Mouse (Mus musculus) urinary bladder, postnatal 14 days (tissue): ENCODE measurements around the gene Apbb1ip.

Experiments
- DNase-seq: peaks from one replicate; pipeline ENCODE4 v3.0.0; 2021; ENCODE audit warnings: low spot score

Apbb1ip gene

GRCm38 (mm10) chr2:22773549-22774180 is at the start of gene Apbb1ip:
Apbb1ip (plus strand) TSS chr2:22774094.
- DNase-seq, result no peak

- no peak for DNase-seq
Observed at GRCm38 (mm10) chr2:22727113-22727512, 46.8 kb upstream of the Apbb1ip start.

- DNase-seq, result no peak
Observed at GRCm38 (mm10) chr2:22736134-22736533, 37.8 kb upstream of the Apbb1ip start.

GRCm38 (mm10) chr2:22739369-22739768 is 34.5 kb upstream of the Apbb1ip start:
- DNase-seq, result no peak

GRCm38 (mm10) chr2:22740441-22740840 is 33.5 kb upstream of the Apbb1ip start:
- DNase-seq, result no peak

- no peak for DNase-seq
Observed at GRCm38 (mm10) chr2:22741222-22741621, 32.7 kb upstream of the Apbb1ip start.

- DNase-seq, result peak; percentile 9
Observed at GRCm38 (mm10) chr2:22744121-22744761, 29.7 kb upstream of the Apbb1ip start.

GRCm38 (mm10) chr2:22744876-22745275 is 29.0 kb upstream of the Apbb1ip start:
- DNase-seq, result no peak

- DNase-seq, result no peak
Observed at GRCm38 (mm10) chr2:22746785-22747184, 27.1 kb upstream of the Apbb1ip start.

GRCm38 (mm10) chr2:22747941-22748340 is 26.0 kb upstream of the Apbb1ip start:
- DNase-seq, result no peak

- DNase-seq, result no peak
Observed at GRCm38 (mm10) chr2:22749761-22750160, 24.1 kb upstream of the Apbb1ip start.

GRCm38 (mm10) chr2:22752492-22752891 is 21.4 kb upstream of the Apbb1ip start:
- no peak for DNase-seq

- no peak for DNase-seq
Observed at GRCm38 (mm10) chr2:22753461-22754075, 20.3 kb upstream of the Apbb1ip start.

GRCm38 (mm10) chr2:22754222-22754824 is 19.6 kb upstream of the Apbb1ip start:
- no peak for DNase-seq

GRCm38 (mm10) chr2:22755561-22755960 is 18.3 kb upstream of the Apbb1ip start:
- DNase-seq, result no peak

GRCm38 (mm10) chr2:22758310-22758972 is 15.5 kb upstream of the Apbb1ip start:
- peak; percentile 74 for DNase-seq

- no peak for DNase-seq
Observed at GRCm38 (mm10) chr2:22760452-22760851, 13.4 kb upstream of the Apbb1ip start.

- DNase-seq, result no peak
Observed at GRCm38 (mm10) chr2:22761103-22761521, 12.8 kb upstream of the Apbb1ip start.

- no peak for DNase-seq
Observed at GRCm38 (mm10) chr2:22764774-22765387, 9.0 kb upstream of the Apbb1ip start.

GRCm38 (mm10) chr2:22771311-22771710 is 2.6 kb upstream of the Apbb1ip start:
- no peak for DNase-seq

GRCm38 (mm10) chr2:22774181-22774751 is 372 bp downstream of the Apbb1ip start:
- DNase-seq, result peak; percentile 74

GRCm38 (mm10) chr2:22775213-22775612 is 1.3 kb downstream of the Apbb1ip start:
- DNase-seq, result no peak
